Mouse (Mus musculus) brain, adult 2 months (tissue): ENCODE data around the gene Amy2a4.
"Not testable (repeated sequence)": the region's sequence is repeated elsewhere in the genome, so short reads cannot be mapped to it uniquely, and the experiment has no call there.

Experiments
- DNase-seq: peaks from one replicate; pipeline ENCODE4 v3.0.0; 2011; ENCODE audit warnings: low read depth, low spot score

Gene Amy2a4

GRCm38 (mm10) chr3:113291349-113291748 lies at the start of gene Amy2a4:
TSS of gene Amy2a4 (minus strand) at chr3:113291449.
- DNase-seq, result not testable (repeated sequence)

- not testable (repeated sequence) for DNase-seq
These were observed 32.7 kb upstream of the Amy2a4 start, which contains the start of gene Amy2a3 for GRCm38 (mm10) chr3:113323952-113324351. TSS of gene Amy2a3 (minus strand) at chr3:113324052.

DNA sequence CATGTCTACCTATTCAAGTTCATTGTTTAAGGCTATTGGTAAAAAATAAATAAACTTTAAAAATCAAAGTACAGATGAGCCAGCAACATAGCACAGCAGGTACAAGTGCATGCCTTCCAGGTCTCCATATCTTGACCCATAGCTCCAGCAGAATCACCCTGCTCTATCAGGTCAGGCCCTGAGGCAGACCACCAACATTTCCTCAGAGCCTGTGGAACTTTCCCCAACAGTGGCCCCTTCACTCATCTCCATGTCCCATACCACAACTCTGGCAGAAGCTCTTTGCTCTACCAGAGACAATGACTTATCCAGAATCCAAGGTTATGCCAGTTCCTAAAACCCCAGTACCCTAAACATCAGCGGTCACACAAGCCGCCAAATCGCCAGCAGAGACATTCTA lies 21.7 kb upstream of the Amy2a4 start:
- DNase-seq, result not testable (repeated sequence)

GRCm38 (mm10) chr3:113280285-113280684 lies 11.0 kb downstream of the Amy2a4 start:
- not testable (repeated sequence) for DNase-seq

GRCm38 (mm10) chr3:113279586-113279985 lies 11.7 kb downstream of the Amy2a4 start:
- not testable (repeated sequence) for DNase-seq

DNA sequence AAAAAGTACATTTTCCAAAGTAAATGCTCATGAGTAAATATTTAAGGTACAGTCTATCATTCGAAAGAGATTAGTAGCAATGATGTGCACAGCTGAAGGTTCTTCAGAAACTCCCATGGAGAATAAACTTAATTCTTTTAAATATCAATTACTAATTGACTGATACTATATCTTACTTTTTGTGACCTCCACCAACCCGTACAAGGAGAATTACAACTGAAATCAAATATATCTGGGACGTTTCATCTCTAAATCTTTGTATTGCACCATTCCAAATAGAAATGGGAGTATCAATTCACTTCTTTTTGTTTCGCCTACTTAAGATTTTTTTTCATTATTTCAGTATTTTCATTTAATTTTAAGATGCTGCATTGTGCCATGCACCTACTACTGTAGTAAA lies 32.5 kb downstream of the Amy2a4 start, which contains the start of gene Amy2a5:
Gene Amy2a5, minus strand, starts transcription at position 101 of the 400 bp plus-strand sequence.
- DNase-seq, result not testable (repeated sequence)
